Mouse (Mus musculus): ENCODE data around the gene Ankrd23.
A peak's percentile ranks its signal among the peaks of the same experiment; 100 is the strongest.
"Not testable (repeated sequence)": the region's sequence is repeated elsewhere in the genome, so short reads cannot be mapped to it uniquely, and the experiment has no call there.

Gene Ankrd23

GRCm38 (mm10) chr1:36536783-36537182 is at the start of gene Ankrd23:
Gene Ankrd23 (minus strand): TSS chr1:36536883.
- not testable (repeated sequence) for DNase-seq

DNA sequence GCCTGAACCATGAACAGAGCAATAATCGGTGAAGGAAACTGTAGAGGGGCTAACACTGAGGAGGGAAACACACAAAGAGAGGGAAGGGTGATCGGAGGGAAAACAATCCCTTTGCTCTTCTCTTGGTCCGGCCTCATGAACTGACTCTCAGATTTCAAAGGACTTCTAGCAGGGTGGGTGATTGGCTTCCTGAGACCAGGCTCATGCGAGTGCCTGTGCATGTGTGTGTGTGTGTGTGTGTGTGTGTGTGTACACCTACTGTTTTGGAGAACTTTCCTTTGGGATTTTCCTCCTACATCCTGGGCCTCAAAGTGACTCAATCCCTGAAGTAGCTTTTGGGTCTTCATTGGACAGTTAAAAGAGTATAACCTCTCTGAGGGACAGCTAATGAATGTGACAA is 49.6 kb upstream of the Ankrd23 start:
- DNase-seq = no peak

- DNase-seq = no peak
Observed at GRCm38 (mm10) chr1:36583408-36584116, 46.9 kb upstream of the Ankrd23 start.

DNA sequence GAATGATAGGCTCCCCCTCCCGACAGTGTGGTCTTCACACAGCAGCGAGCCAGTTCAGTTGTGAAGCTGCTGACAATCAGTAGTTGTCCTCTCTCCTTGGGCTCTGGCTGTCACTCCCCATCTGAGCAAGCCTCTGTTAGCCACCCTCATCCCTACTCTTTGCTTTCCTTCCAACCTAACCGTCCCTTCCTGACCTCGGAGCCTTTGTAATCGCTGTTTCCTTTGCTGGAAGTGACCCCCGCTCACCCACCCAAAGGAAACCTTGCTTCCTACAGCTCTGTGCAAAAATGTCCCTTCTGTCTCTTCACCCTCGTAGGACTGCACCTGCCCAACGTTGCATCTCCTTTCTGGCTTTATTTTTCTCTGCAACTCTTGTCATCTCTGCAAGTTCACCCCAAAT is 45.5 kb upstream of the Ankrd23 start:
- DNase-seq = no peak

DNA sequence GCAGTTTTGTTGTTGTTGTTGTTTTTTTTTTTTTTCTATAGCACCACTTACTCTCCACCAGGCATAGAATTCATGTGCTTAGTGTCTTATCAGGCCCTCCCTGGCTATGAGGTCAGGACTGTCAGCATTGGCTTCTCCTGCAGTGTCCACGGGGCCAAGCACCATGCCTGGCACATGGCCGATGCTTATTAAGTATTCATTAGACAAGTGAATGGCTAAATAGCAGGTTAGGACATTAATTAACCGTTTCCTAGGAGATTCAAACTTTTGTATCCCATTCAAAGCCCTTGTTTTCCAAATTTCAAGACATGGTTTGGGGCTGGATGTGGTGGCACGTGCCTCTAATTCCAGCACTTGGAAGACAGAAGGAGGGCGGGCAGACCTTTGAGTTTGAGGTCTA is 44.6 kb upstream of the Ankrd23 start:
- peak in 1 of 2 experiments; percentile 43 for DNase-seq

DNA sequence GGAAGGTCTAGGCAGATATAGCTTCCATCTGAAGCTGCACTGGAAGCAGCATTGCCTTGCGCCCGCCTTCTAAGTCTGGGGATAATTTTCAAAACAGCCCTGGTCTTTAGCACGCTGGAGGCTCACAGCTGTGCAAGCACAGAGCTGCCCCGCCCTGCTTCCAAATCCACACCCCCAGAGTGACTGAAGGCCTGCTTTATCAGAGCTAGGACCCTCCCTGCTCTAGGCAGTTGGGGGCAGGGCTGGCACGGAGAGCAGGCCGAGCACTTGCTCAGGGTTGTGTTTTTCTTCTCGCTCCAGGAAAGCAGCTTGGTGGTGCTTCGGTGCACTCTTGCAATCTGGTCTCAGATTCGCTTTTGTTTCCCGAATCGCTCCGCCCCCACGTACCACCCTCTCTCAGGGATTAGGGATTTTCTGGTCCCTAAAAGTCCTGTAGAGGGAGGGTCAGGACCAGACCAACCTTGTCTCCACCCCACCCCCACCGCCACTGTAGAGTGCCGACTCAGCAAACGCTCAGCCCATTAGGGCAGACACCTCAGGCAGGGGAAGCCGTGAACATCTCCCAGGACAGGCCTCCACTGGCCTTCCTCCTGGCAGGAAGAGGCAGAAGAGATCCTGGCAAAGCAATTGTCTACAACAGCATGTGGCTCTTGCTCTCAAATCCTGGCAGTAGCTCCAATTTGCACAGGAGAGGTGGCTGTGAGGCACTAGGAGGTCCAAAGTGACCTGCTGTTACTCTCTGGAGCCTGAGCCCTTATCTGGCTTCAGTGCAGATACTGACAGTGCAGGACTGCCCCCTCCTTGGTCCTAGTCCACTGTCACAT is 43.9 kb upstream of the Ankrd23 start:
- peak; percentile 68 to 69 for DNase-seq

DNA sequence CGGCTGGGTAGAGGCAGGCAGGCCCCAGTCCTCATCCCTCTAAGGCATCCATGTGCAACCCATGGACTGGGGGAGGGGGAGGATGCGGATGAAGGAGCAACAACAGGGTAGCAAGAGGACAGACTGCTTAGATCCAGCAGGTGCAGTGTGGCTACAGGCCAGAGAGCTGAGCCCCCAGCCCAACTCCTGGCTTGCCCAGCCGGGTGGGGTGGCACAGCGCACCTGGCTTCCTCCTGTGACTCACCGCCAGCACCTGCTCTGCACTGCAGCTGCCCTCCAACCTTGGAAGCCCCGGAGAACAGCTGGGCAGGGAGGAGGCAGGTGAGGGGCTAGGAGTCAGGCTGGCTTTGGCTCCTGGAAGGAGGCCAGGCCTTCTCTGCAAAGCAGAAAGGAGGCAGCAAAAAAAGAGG is 43.3 kb upstream of the Ankrd23 start:
- DNase-seq = peak in 1 of 2 experiments; percentile 37

DNA sequence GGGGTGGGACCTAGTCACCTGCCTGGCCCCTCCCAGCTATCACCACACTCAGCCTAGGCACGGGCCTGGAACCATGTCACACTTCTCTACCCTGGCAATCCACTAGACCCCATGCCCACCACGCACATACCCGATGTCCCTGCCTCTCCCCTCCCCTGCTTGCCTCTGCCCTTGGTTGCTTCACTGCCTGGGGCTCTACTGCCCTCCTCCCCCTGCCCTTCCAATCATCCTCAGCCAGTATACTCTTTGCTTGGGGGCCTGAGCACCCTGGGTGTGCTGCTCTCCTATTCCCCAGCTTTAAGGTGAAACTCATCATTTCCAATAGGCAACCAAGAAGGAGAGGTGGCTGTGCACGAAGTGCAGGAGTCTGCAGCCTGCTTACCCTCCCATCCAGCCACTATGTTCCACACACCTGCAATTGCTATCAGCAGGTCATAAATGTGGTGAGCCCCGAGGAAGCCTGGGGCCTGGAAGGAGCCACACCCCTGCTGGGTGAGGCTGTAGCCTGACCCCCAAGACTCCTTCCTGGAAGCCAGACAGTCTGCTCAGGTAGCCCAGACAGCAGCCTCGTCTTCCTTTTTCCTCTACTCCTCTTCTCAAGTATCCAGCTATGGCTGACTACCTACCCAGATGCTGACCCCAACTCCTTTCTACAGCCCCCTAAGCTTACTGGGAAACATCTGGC is 40.5 kb upstream of the Ankrd23 start:
- no peak for DNase-seq

GRCm38 (mm10) chr1:36575347-36575746 is 38.7 kb upstream of the Ankrd23 start:
- no peak for DNase-seq

- DNase-seq = no peak
Observed at GRCm38 (mm10) chr1:36574196-36574955, 37.7 kb upstream of the Ankrd23 start.

GRCm38 (mm10) chr1:36573524-36573923 is 36.8 kb upstream of the Ankrd23 start:
- DNase-seq = no peak

DNA sequence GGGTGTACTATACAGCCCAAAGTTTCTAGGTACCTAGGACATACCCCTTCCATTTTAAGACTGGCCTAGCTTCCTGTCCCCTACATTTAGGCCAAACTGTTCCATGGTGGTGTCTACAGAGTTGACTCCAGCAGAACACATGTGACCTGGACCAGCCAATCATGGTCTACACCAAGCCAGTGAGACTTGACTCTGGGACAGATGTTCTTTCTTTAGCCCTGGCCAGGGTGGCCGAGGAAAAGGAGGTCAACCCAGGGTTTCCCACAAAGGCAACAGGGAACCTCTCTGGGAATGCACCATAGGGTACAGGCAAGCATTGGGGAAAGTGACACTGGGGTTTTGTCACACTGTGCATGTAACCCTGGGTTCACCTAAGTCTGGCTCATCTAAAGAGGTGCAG is 36.0 kb upstream of the Ankrd23 start:
- DNase-seq = no peak

GRCm38 (mm10) chr1:36572140-36572700 is 35.5 kb upstream of the Ankrd23 start:
- no peak for DNase-seq

- DNase-seq = no peak
Observed at GRCm38 (mm10) chr1:36571627-36572026, 34.9 kb upstream of the Ankrd23 start.

GRCm38 (mm10) chr1:36570320-36570719 is 33.6 kb upstream of the Ankrd23 start:
- no peak for DNase-seq

GRCm38 (mm10) chr1:36569694-36570276 is 33.1 kb upstream of the Ankrd23 start:
- no peak for DNase-seq

GRCm38 (mm10) chr1:36568776-36569175 is 32.1 kb upstream of the Ankrd23 start:
- DNase-seq = no peak

DNA sequence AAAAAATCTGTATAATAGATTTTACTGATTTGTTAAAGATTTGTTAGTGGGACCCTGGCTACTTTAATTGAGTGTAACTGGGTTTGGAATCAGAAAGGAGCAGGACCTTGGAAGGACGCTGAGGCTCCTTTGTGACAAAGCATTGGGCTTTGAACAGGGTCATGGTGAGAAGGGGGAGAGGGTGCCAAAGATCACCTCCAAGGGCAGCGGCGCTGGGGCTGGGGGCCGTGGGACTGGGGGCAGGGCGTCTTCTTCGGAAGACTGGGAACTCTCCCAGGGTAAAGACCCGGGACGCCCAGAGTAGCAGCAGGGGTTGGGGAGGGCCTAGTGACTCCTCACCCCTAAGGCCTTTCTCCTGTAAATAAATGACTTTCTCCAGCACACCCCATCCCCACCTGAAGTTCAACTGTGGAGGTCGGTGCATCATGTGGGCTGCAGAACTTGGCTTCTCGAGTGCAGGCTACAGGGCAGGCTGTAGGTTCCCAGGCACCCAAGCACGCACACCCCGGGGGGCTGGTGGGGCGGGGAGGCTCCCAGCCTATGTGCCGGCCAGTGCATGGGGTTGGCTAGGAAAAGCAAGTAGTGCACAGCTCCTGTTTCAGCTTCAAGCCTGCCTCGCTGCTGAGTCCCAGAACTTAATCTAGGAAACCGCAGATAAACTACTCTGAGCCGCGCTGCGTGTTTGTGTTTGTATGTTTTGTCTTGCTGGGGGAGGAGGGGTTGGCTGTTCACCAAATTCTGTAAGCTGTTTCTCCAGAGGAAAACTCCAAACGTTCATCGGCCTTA is 31.3 kb upstream of the Ankrd23 start:
- no peak for DNase-seq

- DNase-seq = no peak
Observed at GRCm38 (mm10) chr1:36566425-36566824, 29.7 kb upstream of the Ankrd23 start.

GRCm38 (mm10) chr1:36564101-36564500 is 27.4 kb upstream of the Ankrd23 start:
- DNase-seq = no peak

GRCm38 (mm10) chr1:36563632-36564031 is 26.9 kb upstream of the Ankrd23 start:
- no peak for DNase-seq

Data from cerebellum, postnatal 25 days (tissue).